Mouse (Mus musculus) liver (tissue): ENCODE results near the gene Nlrp1b.

ENCODE experiments used
- DNase-seq: peaks from one replicate; pipeline ENCODE4 v3.0.0-alpha.2; 2020; ENCODE audit warnings: mixed read lengths

The Nlrp1b gene

GRCm38 (mm10) chr11:71230684-71231480 is at the start of gene Nlrp1b:
TSS of gene Nlrp1b (minus strand) at chr11:71230733.
- DNase-seq, result peak; percentile 10

- no peak for DNase-seq
These were observed 30.5 kb upstream of the Nlrp1b start for GRCm38 (mm10) chr11:71261036-71261435.

GRCm38 (mm10) chr11:71251333-71251732 is 20.8 kb upstream of the Nlrp1b start:
- DNase-seq, result peak; percentile 38

GRCm38 (mm10) chr11:71224614-71225013 is 5.9 kb downstream of the Nlrp1b start:
- no peak for DNase-seq

GRCm38 (mm10) chr11:71202703-71203102 is 27.8 kb downstream of the Nlrp1b start:
- DNase-seq, result no peak

- no peak for DNase-seq
These were observed 31.2 kb downstream of the Nlrp1b start for GRCm38 (mm10) chr11:71199349-71199748.

- no peak for DNase-seq
These were observed 60.9 kb downstream of the Nlrp1b start for GRCm38 (mm10) chr11:71169633-71170032.

- DNase-seq, result no peak
These were observed 66.4 kb downstream of the Nlrp1b start for GRCm38 (mm10) chr11:71164139-71164538.

- DNase-seq, result no peak
These were observed 70.9 kb downstream of the Nlrp1b start for GRCm38 (mm10) chr11:71159439-71160136.

GRCm38 (mm10) chr11:71155272-71155671 is 75.3 kb downstream of the Nlrp1b start:
- DNase-seq, result no peak

GRCm38 (mm10) chr11:71144661-71145060 is 85.9 kb downstream of the Nlrp1b start, which contains the start of gene Nlrp1a:
TSS of gene Nlrp1a (minus strand) at chr11:71144704.
- peak; percentile 10 for DNase-seq

GRCm38 (mm10) chr11:71142031-71142430 is 88.5 kb downstream of the Nlrp1b start:
- no peak for DNase-seq

GRCm38 (mm10) chr11:71107128-71107527 is 123.4 kb downstream of the Nlrp1b start:
- DNase-seq, result no peak

- DNase-seq, result no peak
These were observed 124.1 kb downstream of the Nlrp1b start for GRCm38 (mm10) chr11:71106261-71107021.

- no peak for DNase-seq
These were observed 126.6 kb downstream of the Nlrp1b start for GRCm38 (mm10) chr11:71103931-71104330.
